Mouse (Mus musculus): Measurements from ENCODE around the gene Arhgef16.

Gene Arhgef16

GRCm38 (mm10) chr4:154293735-154294201, 7.7 kb downstream of the Arhgef16 start:
- no peak for DNase-seq (ENCODE audit: low spot score)

- DNase-seq (ENCODE audit: low spot score) = no peak
Observed at GRCm38 (mm10) chr4:154283671-154284070, 17.8 kb downstream of the Arhgef16 start.

- DNase-seq (ENCODE audit: low spot score) = no peak
Observed at GRCm38 (mm10) chr4:154279481-154279880, 22.0 kb downstream of the Arhgef16 start.

- DNase-seq (ENCODE audit: low spot score) = peak; percentile 18
Observed at GRCm38 (mm10) chr4:154273000-154273399, 28.5 kb downstream of the Arhgef16 start.

- no peak for DNase-seq (ENCODE audit: low spot score)
Observed at GRCm38 (mm10) chr4:154269520-154269919, 32.0 kb downstream of the Arhgef16 start.

- DNase-seq (ENCODE audit: low spot score) = no peak
Observed at GRCm38 (mm10) chr4:154267511-154267910, 34.0 kb downstream of the Arhgef16 start.

GRCm38 (mm10) chr4:154262071-154262470, 39.4 kb downstream of the Arhgef16 start:
- no peak for DNase-seq (ENCODE audit: low spot score)

- DNase-seq (ENCODE audit: low spot score) = no peak
Observed at GRCm38 (mm10) chr4:154260755-154261154, 40.7 kb downstream of the Arhgef16 start.

GRCm38 (mm10) chr4:154252537-154253255, 48.8 kb downstream of the Arhgef16 start:
- DNase-seq (ENCODE audit: low spot score) = no peak

- DNase-seq (ENCODE audit: low spot score) = no peak
Observed at GRCm38 (mm10) chr4:154249316-154249715, 52.2 kb downstream of the Arhgef16 start.

GRCm38 (mm10) chr4:154248092-154248805, 53.2 kb downstream of the Arhgef16 start:
- DNase-seq (ENCODE audit: low spot score) = no peak

GRCm38 (mm10) chr4:154247207-154248091, 54.0 kb downstream of the Arhgef16 start:
- no peak for DNase-seq (ENCODE audit: low spot score)

GRCm38 (mm10) chr4:154246115-154247040, 55.1 kb downstream of the Arhgef16 start:
- DNase-seq (ENCODE audit: low spot score) = peak; percentile 72

- DNase-seq (ENCODE audit: low spot score) = no peak
Observed at GRCm38 (mm10) chr4:154245342-154245741, 56.1 kb downstream of the Arhgef16 start.

GRCm38 (mm10) chr4:154240608-154241007, 60.9 kb downstream of the Arhgef16 start:
- no peak for DNase-seq (ENCODE audit: low spot score)

- DNase-seq (ENCODE audit: low spot score) = no peak
Observed at GRCm38 (mm10) chr4:154239199-154239598, 62.3 kb downstream of the Arhgef16 start.

- no peak for DNase-seq (ENCODE audit: low spot score)
Observed at GRCm38 (mm10) chr4:154237306-154237705, 64.2 kb downstream of the Arhgef16 start.

- DNase-seq (ENCODE audit: low spot score) = no peak
Observed at GRCm38 (mm10) chr4:154236893-154237292, 64.6 kb downstream of the Arhgef16 start.

GRCm38 (mm10) chr4:154236001-154236400, 65.5 kb downstream of the Arhgef16 start:
- DNase-seq (ENCODE audit: low spot score) = no peak

- DNase-seq (ENCODE audit: low spot score) = no peak
Observed at GRCm38 (mm10) chr4:154232295-154232694, 69.2 kb downstream of the Arhgef16 start.

GRCm38 (mm10) chr4:154231380-154231779, 70.1 kb downstream of the Arhgef16 start:
- no peak for DNase-seq (ENCODE audit: low spot score)

All from ovary, postnatal 10 days (tissue).